Mouse (Mus musculus) G1E (cell line): ENCODE data around the gene Prnd.

Source experiments
- CTCF ChIP-seq: IDR thresholded peaks from 2 replicates; pipeline ENCODE4 v1.5.1; 2012; ENCODE audit warnings: low read depth, low read length, inconsistent platforms, mixed read lengths
- GATA1 ChIP-seq: IDR thresholded peaks from 2 replicates; pipeline ENCODE4 v1.6.1; 2012; ENCODE audit warnings: borderline replicate concordance, low read length, inconsistent platforms, mixed read lengths
- GATA2 ChIP-seq: IDR thresholded peaks from 2 replicates; pipeline ENCODE4 v1.6.1; 2012; ENCODE audit warnings: low read depth, low read length, inconsistent platforms, borderline replicate concordance
- POLR2AphosphoS5 ChIP-seq: IDR thresholded peaks from 2 replicates; pipeline ENCODE4 v1.6.1; 2012; ENCODE audit warnings: low read depth, low read length, inconsistent platforms; ENCODE audit not compliant: insufficient replicate concordance
- TAL1 ChIP-seq: conservative IDR thresholded peaks from 2 replicates; pipeline ENCODE4 v1.6.1; 2012; ENCODE audit warnings: low read depth, low read length, inconsistent platforms, mixed read lengths

- TF ChIP-seq CTCF, result no peak
- TF ChIP-seq TAL1, result no peak
- TF ChIP-seq GATA1, result no peak
- no peak for TF ChIP-seq GATA2
- TF ChIP-seq POLR2AphosphoS5, result no peak
These were observed at the start of gene Prnd for GRCm38 (mm10) chr2:131950598-131951095.
